Mouse (Mus musculus) heart, embryonic 10.5 days (tissue): ENCODE measurements around the gene Ear1. TPM values are rescaled to one million over a fixed set of nuclear protein-coding genes. Genes with fewer than 3 reads are reported as not detected.
"Not testable (repeated sequence)": the region's sequence is repeated elsewhere in the genome, so short reads cannot be mapped to it uniquely, and the experiment has no call there.

Experiments
- DNase-seq: peaks from one replicate; pipeline ENCODE4 v3.0.0-alpha.2; 2017; ENCODE audit warnings: low spot score
- H3K27ac ChIP-seq: fragments of 300-500 bp; sonication (generic); 2 replicates; pipeline ENCODE4 v1.5.1; 2016; ENCODE audit warnings: mild to moderate bottlenecking
- H3K27me3 ChIP-seq: fragments of 300-500 bp; sonication (generic); 2 replicates; pipeline ENCODE4 v1.6.1; 2016; ENCODE audit warnings: mild to moderate bottlenecking; ENCODE audit not compliant: poor library complexity, insufficient read depth, severe bottlenecking
- H3K36me3 ChIP-seq: fragments of 300-500 bp; sonication (generic); 2 replicates; pipeline ENCODE4 v1.6.1; 2016; ENCODE audit warnings: mild to moderate bottlenecking, moderate library complexity
- H3K4me1 ChIP-seq: fragments of 300-500 bp; sonication (generic); 2 replicates; pipeline ENCODE4 v1.6.1; 2016; ENCODE audit warnings: mild to moderate bottlenecking
- H3K4me3 ChIP-seq: fragments of 300-500 bp; sonication (generic); 2 replicates; pipeline ENCODE4 v1.5.1; 2016; ENCODE audit warnings: mild to moderate bottlenecking, moderate library complexity
- H3K9me3 ChIP-seq: fragments of 300-500 bp; sonication (generic); 2 replicates; pipeline ENCODE4 v1.6.1; 2016; ENCODE audit warnings: mild to moderate bottlenecking, moderate library complexity
- WGBS: fragments of 180-500 bp; shearing (Covaris S2); methylation state at CpG from one replicate; pipeline ENCODE4 v1.1.7; 2016; 5-methylcytosine and 5-hydroxymethylcytosine counted together
- polyA plus RNA-seq: library from polyadenylated mRNA; unstranded; fragments of >200 nt; fragmentation: Nextera tagmentation; extraction: Ambion mirVana; gene quantifications from 2 replicates; pipeline ENCODE4 v1.2.1, GENCODE M21; 2016

The Ear1 gene
- polyA plus RNA-seq, 1 experiment from 2014 or later: not detected

DNA sequence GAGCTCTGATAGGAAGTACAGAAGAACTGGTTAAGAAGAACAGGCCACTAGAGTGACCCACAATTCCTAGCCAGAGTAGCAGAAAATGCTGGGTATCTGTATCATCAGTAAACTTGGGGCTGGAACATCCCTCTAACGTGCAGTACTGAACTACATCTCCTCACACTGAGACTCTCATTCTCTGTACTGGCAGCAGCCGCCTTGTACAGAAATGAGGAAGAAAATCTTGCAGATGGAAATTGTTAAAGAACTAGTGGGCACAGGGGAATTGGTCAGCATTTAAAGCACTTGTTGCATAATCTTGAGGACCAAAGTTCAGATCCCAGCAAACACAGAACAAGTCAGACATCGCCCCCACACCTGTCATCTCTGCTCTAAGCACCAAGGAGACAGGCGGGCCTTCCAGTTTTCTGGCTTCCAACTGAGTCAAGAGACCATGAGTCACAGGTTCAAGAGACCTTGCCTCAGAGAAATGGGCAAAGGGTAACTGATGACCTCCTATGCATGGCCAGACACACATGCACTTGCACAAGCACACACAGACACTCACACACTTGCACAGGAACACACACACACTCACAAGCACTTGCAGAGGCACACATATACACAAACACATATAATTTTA is 31.3 kb downstream of the Ear1 start:
- H3K4me3 ChIP-seq, H3K36me3 ChIP-seq, H3K4me1 ChIP-seq, DNase-seq, H3K9me3 ChIP-seq, H3K27ac ChIP-seq, H3K27me3 ChIP-seq: not testable (repeated sequence)
- WGBS: 79% methylated on average over 4 of the region's 4 CpGs

DNA sequence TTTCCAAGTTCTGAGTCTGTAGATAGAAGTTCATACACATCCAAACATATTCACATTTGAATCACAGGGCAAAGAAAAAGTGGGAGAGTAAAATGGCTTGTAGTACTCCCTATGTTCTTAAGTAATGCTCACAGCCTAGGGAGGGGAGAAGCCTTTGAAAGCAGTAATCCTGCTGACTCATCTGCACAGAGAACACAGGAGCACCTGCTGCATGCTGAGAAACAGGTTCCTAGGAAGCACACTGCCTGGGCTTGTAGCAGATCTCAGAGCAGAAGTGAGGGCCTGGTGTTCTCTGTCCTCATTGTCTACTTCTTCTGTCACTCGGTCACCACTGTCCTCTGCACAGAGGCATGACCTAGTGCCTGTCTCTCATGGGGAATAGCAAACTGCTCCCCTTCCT is 34.3 kb downstream of the Ear1 start:
- H3K4me3 ChIP-seq, DNase-seq: not testable (repeated sequence)
- 67% methylated on average over 1 of the region's 1 CpGs for WGBS

DNA sequence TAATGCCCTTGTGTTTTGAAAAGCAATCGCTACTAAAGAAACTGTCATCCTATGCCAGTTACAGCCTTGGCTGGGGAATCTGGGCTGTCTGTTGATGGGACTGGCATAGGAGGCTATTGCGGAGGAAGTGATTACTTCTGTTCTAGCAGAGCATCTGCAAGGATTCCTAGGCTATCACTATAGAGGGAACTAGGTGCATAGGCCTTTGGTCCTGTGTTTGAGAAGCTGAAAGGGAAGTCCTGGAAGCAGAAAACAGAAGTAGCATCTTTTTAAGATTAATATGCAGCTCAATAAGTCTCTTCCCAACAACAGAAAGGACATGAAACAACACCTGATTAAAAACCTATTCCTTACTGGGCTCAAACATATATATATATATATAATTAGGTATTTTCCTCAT is 40.0 kb downstream of the Ear1 start:
- not testable (repeated sequence) for H3K4me3 ChIP-seq, DNase-seq, H3K27me3 ChIP-seq, H3K27ac ChIP-seq, H3K36me3 ChIP-seq, H3K9me3 ChIP-seq, H3K4me1 ChIP-seq
- WGBS: 86% methylated on average over 2 of the region's 2 CpGs

More for the DNA sequence above, 34.3 kb downstream of the Ear1 start:
- H3K36me3 ChIP-seq, H3K27ac ChIP-seq, H3K9me3 ChIP-seq, H3K4me1 ChIP-seq, H3K27me3 ChIP-seq: not testable (repeated sequence)

DNA sequence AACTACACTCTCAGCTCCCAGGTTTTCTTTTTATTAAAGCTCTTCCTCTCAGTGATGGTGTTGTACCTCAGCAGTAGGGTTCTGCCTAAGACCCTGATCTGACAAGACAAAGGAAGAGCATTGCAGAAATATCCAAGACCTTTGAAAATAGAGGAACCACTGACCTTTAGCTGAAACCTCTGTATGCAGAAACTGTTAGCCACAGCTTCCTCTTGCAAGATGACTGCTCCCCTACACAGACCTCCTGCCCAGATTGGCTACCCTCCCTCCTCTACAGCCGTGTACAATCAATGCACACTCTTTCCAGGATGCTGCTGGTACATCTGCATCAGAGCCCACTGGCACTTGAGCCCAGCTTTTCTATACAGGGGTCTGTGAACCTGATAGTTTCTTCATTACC is 44.9 kb downstream of the Ear1 start:
- not testable (repeated sequence) for H3K27ac ChIP-seq, H3K9me3 ChIP-seq, DNase-seq, H3K4me1 ChIP-seq, H3K27me3 ChIP-seq, H3K36me3 ChIP-seq, H3K4me3 ChIP-seq
- 46% methylated on average over 1 of the region's 1 CpGs for WGBS

DNA sequence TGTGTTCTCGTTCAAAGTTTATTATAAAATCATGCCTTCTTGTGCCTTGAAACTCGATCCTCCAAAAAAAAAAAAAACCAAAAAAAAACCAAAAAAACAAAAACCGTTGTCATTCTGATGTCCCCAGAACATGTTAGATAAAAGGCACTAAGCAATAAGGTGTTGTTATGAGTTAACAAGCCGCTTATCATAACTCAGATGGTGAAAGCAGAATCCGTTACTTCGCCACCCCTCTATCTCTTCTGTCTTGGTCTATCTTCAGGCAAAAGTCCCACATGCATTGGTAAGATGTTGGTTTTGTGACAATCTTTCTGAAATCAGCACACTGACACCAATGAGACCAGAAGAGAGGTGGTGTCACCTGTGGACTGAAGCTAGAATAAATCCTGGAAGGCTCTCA is 51.1 kb downstream of the Ear1 start:
- WGBS: 79% methylated on average over 6 of the region's 6 CpGs

DNA sequence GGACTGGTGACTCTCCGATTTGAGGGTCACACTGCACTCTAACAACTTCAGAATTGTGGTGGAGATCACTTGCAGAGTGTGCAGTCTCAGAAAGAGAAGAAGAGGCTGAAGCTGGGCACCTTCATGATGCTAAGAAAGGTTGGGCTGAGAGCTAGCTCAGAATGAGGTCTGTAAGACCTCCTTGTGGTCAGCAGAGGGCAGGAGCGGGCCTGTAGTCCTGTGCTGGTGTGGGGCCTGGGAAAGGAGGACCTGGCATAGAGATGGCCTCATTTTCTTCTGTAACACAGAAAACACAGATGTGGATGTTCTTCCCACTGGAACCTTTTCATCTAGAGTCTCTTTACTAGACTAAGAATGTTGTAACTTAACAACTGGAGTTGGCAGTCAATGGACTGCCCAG is 53.4 kb downstream of the Ear1 start:
- not testable (repeated sequence) for H3K4me3 ChIP-seq, H3K4me1 ChIP-seq, H3K27ac ChIP-seq, H3K9me3 ChIP-seq, H3K27me3 ChIP-seq, DNase-seq, H3K36me3 ChIP-seq
- WGBS: 32% methylated on average over 1 of the region's 2 CpGs

More for the DNA sequence above, 51.1 kb downstream of the Ear1 start:
- not testable (repeated sequence) for DNase-seq, H3K4me3 ChIP-seq, H3K4me1 ChIP-seq, H3K9me3 ChIP-seq, H3K36me3 ChIP-seq, H3K27me3 ChIP-seq, H3K27ac ChIP-seq

DNA sequence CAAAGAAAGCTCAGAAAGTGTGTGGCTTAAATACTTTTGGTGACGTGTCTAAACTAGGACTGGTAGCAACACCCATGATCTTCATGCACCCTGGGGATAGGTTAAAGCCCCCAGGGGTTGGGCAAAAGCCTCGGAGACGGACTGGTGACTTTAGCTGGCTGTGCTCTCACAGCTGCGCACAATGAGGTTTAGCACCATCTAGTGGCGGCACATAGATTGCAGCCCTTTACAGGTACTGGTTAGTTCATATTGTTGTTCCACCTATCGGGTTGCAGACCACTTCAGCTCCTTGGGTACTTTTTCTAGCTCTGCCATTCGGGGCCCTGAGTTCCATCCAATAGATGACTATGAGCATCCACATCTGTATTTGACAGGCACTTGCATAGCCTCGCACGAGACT is 62.9 kb downstream of the Ear1 start:
- H3K4me3 ChIP-seq, H3K36me3 ChIP-seq, H3K27ac ChIP-seq, DNase-seq, H3K27me3 ChIP-seq, H3K4me1 ChIP-seq, H3K9me3 ChIP-seq: not testable (repeated sequence)
- WGBS: 67% methylated on average over 8 of the region's 9 CpGs

DNA sequence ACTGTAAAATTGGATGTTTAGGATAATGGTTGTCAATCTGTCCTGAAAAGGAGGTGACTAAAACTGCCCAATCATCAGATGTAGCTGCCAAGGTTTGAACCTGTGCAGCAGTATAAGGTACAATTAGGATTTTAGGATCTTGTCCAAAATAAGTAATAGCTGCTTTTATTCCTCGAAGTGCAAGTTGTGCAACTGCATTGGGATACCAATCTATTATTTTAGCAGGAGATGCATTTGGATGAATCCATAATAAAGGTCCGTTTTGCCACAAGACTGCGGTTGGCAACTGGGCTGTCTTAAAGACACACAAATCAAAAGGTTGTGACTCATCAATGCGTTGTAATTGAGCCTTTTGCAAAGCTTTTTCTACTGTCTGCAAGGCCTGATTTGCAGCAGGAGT is 67.2 kb downstream of the Ear1 start:
- 59% methylated on average over 4 of the region's 4 CpGs for WGBS
- H3K27me3 ChIP-seq, DNase-seq, H3K4me3 ChIP-seq, H3K27ac ChIP-seq, H3K36me3 ChIP-seq, H3K4me1 ChIP-seq, H3K9me3 ChIP-seq: not testable (repeated sequence)

DNA sequence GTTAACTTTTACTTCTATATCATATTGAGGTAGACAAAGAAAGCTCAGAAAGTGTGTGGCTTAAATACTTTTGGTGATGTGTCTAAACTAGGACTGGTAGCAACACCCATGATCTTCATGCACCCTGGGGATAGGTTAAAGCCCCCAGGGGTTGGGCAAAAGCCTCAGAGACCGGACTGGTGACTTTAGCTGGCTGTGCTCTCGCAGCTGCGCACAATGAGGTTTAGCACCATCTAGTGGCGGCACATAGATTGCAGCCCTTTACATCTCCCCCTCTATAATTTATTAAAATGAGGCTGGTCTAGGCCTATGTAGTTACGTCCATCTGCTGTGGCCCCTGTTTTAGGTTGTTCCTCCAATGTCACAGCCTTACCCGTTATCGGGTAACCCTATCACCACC is 70.9 kb downstream of the Ear1 start:
- 20% methylated on average over 7 of the region's 7 CpGs for WGBS

DNA sequence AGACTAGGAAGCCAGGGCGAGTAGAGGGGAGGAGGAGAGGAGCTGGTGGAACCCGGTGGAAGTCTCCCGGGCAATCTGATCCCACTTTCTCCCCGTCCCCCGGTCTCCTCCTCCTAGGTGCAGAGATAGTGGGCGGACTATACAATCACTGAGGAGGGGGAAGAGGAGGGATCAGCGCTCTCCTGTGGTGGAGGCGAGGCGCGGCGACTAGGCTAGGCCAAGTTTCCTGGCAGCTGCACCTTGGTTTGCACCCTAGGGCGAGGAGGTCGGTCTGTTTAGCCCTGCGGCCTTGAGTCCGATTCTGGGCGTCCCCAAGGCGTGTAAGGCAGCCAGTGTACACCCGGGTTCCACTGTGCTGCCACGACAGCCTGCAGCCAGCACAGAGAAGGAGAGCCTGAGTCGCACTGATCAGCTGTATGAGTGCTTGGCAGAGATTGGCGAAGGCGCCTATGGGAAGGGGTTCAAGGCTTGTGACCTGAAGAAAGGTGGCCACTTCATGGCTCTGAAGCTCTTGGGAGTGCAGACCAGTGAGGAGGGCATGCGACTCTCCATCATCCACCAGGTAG is 78.3 kb downstream of the Ear1 start:
- H3K4me3 ChIP-seq: peak overlapping the region; percentile 47
- not testable (repeated sequence) for H3K27ac ChIP-seq, H3K27me3 ChIP-seq, H3K9me3 ChIP-seq, H3K4me1 ChIP-seq, H3K36me3 ChIP-seq
- peak; percentile 74 for DNase-seq
- WGBS: 6% methylated on average over 23 of the region's 23 CpGs

More for the DNA sequence above, 70.9 kb downstream of the Ear1 start:
- H3K27ac ChIP-seq, DNase-seq, H3K27me3 ChIP-seq, H3K36me3 ChIP-seq, H3K4me1 ChIP-seq, H3K4me3 ChIP-seq, H3K9me3 ChIP-seq: not testable (repeated sequence)

DNA sequence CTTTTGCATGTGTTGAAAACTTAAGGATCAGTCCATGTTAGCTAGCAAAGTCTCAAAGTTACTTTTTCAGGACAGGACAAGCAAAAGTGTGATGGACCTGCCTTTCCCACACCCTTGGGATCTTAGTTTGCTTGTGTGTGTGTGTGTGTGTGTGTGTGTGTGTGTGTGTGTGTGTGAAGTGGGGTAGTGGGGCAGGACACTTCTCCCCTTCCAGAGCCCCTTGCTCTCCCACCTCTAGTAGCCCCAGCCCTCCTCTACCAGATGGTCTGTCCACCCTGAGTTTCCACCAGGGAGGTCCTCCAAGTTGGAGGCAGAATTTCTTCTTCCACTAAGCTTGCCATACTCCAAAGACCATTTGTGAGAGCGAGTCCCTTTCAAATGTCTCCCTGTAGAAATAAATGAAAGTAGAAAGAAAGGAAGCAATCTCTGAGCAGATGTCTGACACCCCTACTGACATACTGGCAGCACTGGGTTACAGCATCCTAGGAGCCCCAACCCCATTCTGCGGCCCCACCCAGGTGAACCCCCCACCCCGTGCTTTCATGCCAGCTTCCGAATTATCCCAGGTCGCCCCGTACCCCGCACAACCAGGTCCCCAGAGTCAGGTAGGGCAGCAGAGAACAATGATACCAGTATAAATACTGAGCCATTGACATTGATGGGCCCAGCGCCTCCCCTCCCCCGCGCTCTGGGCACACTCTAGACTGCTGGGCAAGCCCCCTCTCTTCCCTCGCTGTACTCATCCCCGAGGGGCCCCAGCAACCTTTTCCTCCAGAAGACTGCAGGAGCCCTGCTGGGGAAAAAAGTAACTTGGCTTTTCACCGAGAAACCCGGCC is 79.0 kb downstream of the Ear1 start:
- Histone ChIP-seq H3K9me3 (no peaks in the 10 kb centered on the region), H3K36me3 (no peaks in the 10 kb centered on the region), H3K27me3 (peaks cover 6% of the 10 kb centered on the region; the same call in 1 of the 2 replicates), H3K4me1 (peaks cover 7% of the 10 kb centered on the region; the same call in 1 of the 2 replicates), H3K27ac (no peak overlapping the region), H3K4me3 (peak overlapping the region; percentile 47)
- whole genome bisulfite sequencing: 9% methylated on average over 14 of the region's 14 CpGs
- DNase-seq: peak; percentile 67

DNA sequence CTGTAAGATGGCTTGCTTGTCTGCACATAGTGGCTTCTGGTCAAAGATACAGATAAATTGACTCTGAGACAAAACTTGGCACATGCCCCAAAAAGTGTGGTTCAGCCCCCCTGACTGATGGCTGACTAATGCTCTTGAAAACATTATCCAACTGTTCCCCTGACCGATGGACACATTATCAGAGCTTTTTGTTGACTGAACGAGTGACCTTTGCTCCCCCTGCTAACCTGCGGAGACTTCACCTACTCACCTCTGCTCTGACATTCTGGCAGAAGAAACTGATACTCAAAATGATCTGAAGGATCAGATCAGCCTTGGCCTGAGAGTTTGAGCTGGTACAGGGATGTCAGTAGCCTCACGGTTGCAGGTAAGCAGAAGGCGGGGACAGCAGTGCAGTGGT is 81.5 kb downstream of the Ear1 start:
- not testable (repeated sequence) for DNase-seq, H3K27me3 ChIP-seq, H3K9me3 ChIP-seq, H3K4me1 ChIP-seq, H3K27ac ChIP-seq, H3K36me3 ChIP-seq, H3K4me3 ChIP-seq
- WGBS: 68% methylated on average over 5 of the region's 5 CpGs

DNA sequence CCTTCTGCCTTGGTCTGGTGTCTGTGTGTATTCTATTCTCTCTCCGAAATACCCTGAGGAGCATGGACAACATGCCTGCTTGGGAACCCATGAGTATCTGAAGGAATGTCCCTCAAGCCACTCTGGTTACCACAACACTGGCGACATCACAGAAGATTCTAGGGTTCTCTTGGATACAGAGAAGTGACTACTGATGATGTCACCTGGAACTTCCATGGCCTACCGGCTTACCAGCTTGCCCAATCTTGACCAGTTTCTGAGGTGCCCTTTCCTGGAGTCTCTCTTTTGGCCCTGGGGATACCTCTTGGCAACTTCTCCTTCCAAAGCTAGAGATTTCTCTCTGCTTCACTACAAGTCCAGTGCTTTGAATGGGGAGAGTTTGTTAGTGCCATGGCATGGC is 90.7 kb downstream of the Ear1 start, which contains the start of gene Gm8180:
Gm8180 (minus strand) TSS at position 101 of the 400 bp plus-strand sequence.
- WGBS: 91% methylated on average over 3 of the region's 3 CpGs
- not testable (repeated sequence) for H3K9me3 ChIP-seq, DNase-seq, H3K4me1 ChIP-seq, H3K27me3 ChIP-seq, H3K4me3 ChIP-seq, H3K36me3 ChIP-seq, H3K27ac ChIP-seq
